Mouse (Mus musculus) embryo, embryonic 10 days (tissue): ENCODE measurements around the gene Tssc4.

Source experiments
- DNase-seq: peaks from one replicate; pipeline ENCODE4 v3.0.0-alpha.2; 2015; ENCODE audit warnings: low spot score

Gene Tssc4

GRCm38 (mm10) chr7:143069751-143070400, 827 bp downstream of the Tssc4 start:
- DNase-seq, result peak; percentile 17

- no peak for DNase-seq
These were observed 1.5 kb downstream of the Tssc4 start for GRCm38 (mm10) chr7:143070506-143071070.

GRCm38 (mm10) chr7:143072605-143073004, 3.6 kb downstream of the Tssc4 start:
- DNase-seq, result no peak

GRCm38 (mm10) chr7:143073086-143073485, 4.0 kb downstream of the Tssc4 start:
- peak; percentile 46 for DNase-seq

GRCm38 (mm10) chr7:143075394-143075793, 6.3 kb downstream of the Tssc4 start:
- no peak for DNase-seq

- no peak for DNase-seq
These were observed 8.3 kb downstream of the Tssc4 start for GRCm38 (mm10) chr7:143077351-143077750.

- no peak for DNase-seq
These were observed 13.0 kb downstream of the Tssc4 start for GRCm38 (mm10) chr7:143082024-143082423.

GRCm38 (mm10) chr7:143083708-143084107, 14.7 kb downstream of the Tssc4 start:
- no peak for DNase-seq

GRCm38 (mm10) chr7:143086366-143086765, 17.3 kb downstream of the Tssc4 start:
- DNase-seq, result peak; percentile 65

- peak; percentile 69 for DNase-seq
These were observed 18.1 kb downstream of the Tssc4 start for GRCm38 (mm10) chr7:143087070-143087579.

- no peak for DNase-seq
These were observed 24.8 kb downstream of the Tssc4 start for GRCm38 (mm10) chr7:143093847-143094246.

- DNase-seq, result peak; percentile 82
These were observed 25.8 kb downstream of the Tssc4 start, which contains the start of gene Trpm5 for GRCm38 (mm10) chr7:143094592-143095553. Gene Trpm5, minus strand, starts transcription at chr7:143094642.

- no peak for DNase-seq
These were observed 26.5 kb downstream of the Tssc4 start for GRCm38 (mm10) chr7:143095554-143095907.

- no peak for DNase-seq
These were observed 31.7 kb downstream of the Tssc4 start for GRCm38 (mm10) chr7:143100759-143101158.

- no peak for DNase-seq
These were observed 36.3 kb downstream of the Tssc4 start for GRCm38 (mm10) chr7:143105258-143105897.

GRCm38 (mm10) chr7:143106062-143106461, 37.0 kb downstream of the Tssc4 start, which contains the start of gene Kcnq1:
Gene Kcnq1, plus strand, starts transcription at chr7:143106362.
- no peak for DNase-seq

GRCm38 (mm10) chr7:143106672-143107465, 37.8 kb downstream of the Tssc4 start:
- peak; percentile 69 for DNase-seq

- DNase-seq, result no peak
These were observed 39.2 kb downstream of the Tssc4 start for GRCm38 (mm10) chr7:143108200-143108599.

- DNase-seq, result no peak
These were observed 40.1 kb downstream of the Tssc4 start for GRCm38 (mm10) chr7:143108996-143109660.

- DNase-seq, result no peak
These were observed 40.6 kb downstream of the Tssc4 start for GRCm38 (mm10) chr7:143109696-143110095.

GRCm38 (mm10) chr7:143110803-143111202, 41.8 kb downstream of the Tssc4 start:
- DNase-seq, result no peak
